Mouse (Mus musculus) lung, embryonic 14.5 days (tissue): Measurements from ENCODE around the gene Kcnk16. TPM values are rescaled to one million over a fixed set of nuclear protein-coding genes. Genes with fewer than 3 reads are reported as not detected.

Source experiments
- ATAC-seq: fragments of 200-750 bp; cut with Nextera tagmentation; 2 replicates; pipeline ENCODE4 v1.8.0; 2017; ENCODE audit warnings: mild to moderate bottlenecking, moderate TSS enrichment, moderate library complexity; ENCODE audit not compliant: insufficient read depth
- DNase-seq: peaks from one replicate; pipeline ENCODE4 v3.0.0-alpha.2; 2015
- H3K27ac ChIP-seq: fragments of 300-500 bp; sonication (generic); 2 replicates; pipeline ENCODE4 v1.5.1; 2014; ENCODE audit warnings: low read depth, mild to moderate bottlenecking, moderate library complexity
- H3K27me3 ChIP-seq: fragments of 300-500 bp; sonication (generic); 2 replicates; pipeline ENCODE4 v1.6.1; 2014; ENCODE audit warnings: low read length, control low read depth; ENCODE audit not compliant: insufficient read depth
- H3K36me3 ChIP-seq: fragments of 300-500 bp; sonication (generic); 2 replicates; pipeline ENCODE4 v1.6.1; 2014; ENCODE audit warnings: control low read depth; ENCODE audit not compliant: insufficient read depth
- H3K4me1 ChIP-seq: fragments of 300-500 bp; sonication (generic); 2 replicates; pipeline ENCODE4 v1.6.1; 2014; ENCODE audit warnings: antibody characterized with exemption, control low read depth; ENCODE audit not compliant: insufficient read depth
- H3K4me2 ChIP-seq: fragments of 300-500 bp; sonication (generic); 2 replicates; pipeline ENCODE4 v1.6.1; 2014; ENCODE audit warnings: mild to moderate bottlenecking
- H3K4me3 ChIP-seq: fragments of 300-500 bp; sonication (generic); 2 replicates; pipeline ENCODE4 v1.5.1; 2014; ENCODE audit warnings: low read depth, low read length
- H3K9ac ChIP-seq: fragments of 300-500 bp; sonication (generic); 2 replicates; pipeline ENCODE4 v1.6.1; 2014
- H3K9me3 ChIP-seq: fragments of 300-500 bp; sonication (generic); 2 replicates; pipeline ENCODE4 v1.6.1; 2016; ENCODE audit warnings: low read depth, low read length, control low read depth
- CTCF ChIP-seq: IDR thresholded peaks from 2 replicates; pipeline ENCODE4 v1.5.1; 2016; ENCODE audit warnings: antibody characterized with exemption, low read depth
- WGBS: fragments of 180-500 bp; shearing (Covaris S2); extraction: QIAGEN DNeasy Blood & Tissue Kit; methylation state at CpG from one replicate; pipeline ENCODE4 v1.1.7; 2014; 5-methylcytosine and 5-hydroxymethylcytosine counted together
- polyA plus RNA-seq: library from polyadenylated mRNA; unstranded; fragments of >200 nt; fragmentation: Nextera tagmentation; extraction: Ambion mirVana; gene quantifications from 2 replicates; pipeline ENCODE4 v1.2.1, GENCODE M21; 2014

Kcnk16 gene
- polyA plus RNA-seq, 1 experiment from 2014 or later, result 2.6 TPM

GRCm38 (mm10) chr14:20229437-20229836, 39.6 kb downstream of the Kcnk16 start:
- Histone ChIP-seq H3K27ac (no peak overlapping the region), H3K36me3 (no peaks in the 10 kb centered on the region), H3K4me3 (no peak overlapping the region), H3K4me2 (no peak overlapping the region), H3K4me1 (peaks cover 1% of the 10 kb centered on the region; the same call in 1 of the 2 replicates), H3K27me3 (no peaks in the 10 kb centered on the region), H3K9me3 (no peaks in the 10 kb centered on the region), H3K9ac (no peak overlapping the region)
- 57% methylated on average over 6 of the region's 6 CpGs for WGBS
- no peak for TF ChIP-seq CTCF
- DNase-seq (no peak), ATAC-seq (no peak)

- TF ChIP-seq CTCF, result no peak
- DNase-seq, result no peak
- Histone ChIP-seq H3K9ac (no peak overlapping the region), H3K9me3 (no peaks in the 10 kb centered on the region), H3K4me1 (peaks cover 4% of the 10 kb centered on the region; the same call in 1 of the 2 replicates), H3K4me3 (no peak overlapping the region), H3K4me2 (no peak overlapping the region), H3K27ac (no peak overlapping the region), H3K27me3 (no peaks in the 10 kb centered on the region), H3K36me3 (no peaks in the 10 kb centered on the region)
- 48% methylated on average over 4 of the region's 4 CpGs for WGBS
- no peak for ATAC-seq
Observed at GRCm38 (mm10) chr14:20228336-20228735, 40.7 kb downstream of the Kcnk16 start.

GRCm38 (mm10) chr14:20226982-20227381, 42.0 kb downstream of the Kcnk16 start:
- no peak overlapping the region for H3K4me3 ChIP-seq
- WGBS, result 44% methylated on average over 2 of the region's 2 CpGs
- no peak for ATAC-seq

GRCm38 (mm10) chr14:20226488-20226887, 42.5 kb downstream of the Kcnk16 start:
- H3K4me2 ChIP-seq, result no peak overlapping the region
- ATAC-seq (peak; percentile 32; the same call in 1 of the 2 replicates), DNase-seq (peak; percentile 45)
- WGBS, result 41% methylated on average over 7 of the region's 7 CpGs
- TF ChIP-seq CTCF, result no peak
- H3K4me3 ChIP-seq, result no peak overlapping the region
- H3K27ac ChIP-seq, result no peak overlapping the region
- H3K4me1 ChIP-seq, result peaks cover 4% of the 10 kb centered on the region; the same call in 1 of the 2 replicates
- H3K9ac ChIP-seq, result no peak overlapping the region
- no peaks in the 10 kb centered on the region for H3K9me3 ChIP-seq
- no peaks in the 10 kb centered on the region for H3K36me3 ChIP-seq
- no peaks in the 10 kb centered on the region for H3K27me3 ChIP-seq

More at GRCm38 (mm10) chr14:20226982-20227381, 42.0 kb downstream of the Kcnk16 start:
- Histone ChIP-seq H3K9ac (no peak overlapping the region), H3K9me3 (no peaks in the 10 kb centered on the region), H3K27ac (no peak overlapping the region), H3K4me2 (no peak overlapping the region), H3K36me3 (no peaks in the 10 kb centered on the region), H3K4me1 (peaks cover 4% of the 10 kb centered on the region; the same call in 1 of the 2 replicates), H3K27me3 (no peaks in the 10 kb centered on the region)
- TF ChIP-seq CTCF, result no peak
- no peak for DNase-seq

GRCm38 (mm10) chr14:20225525-20225924, 43.5 kb downstream of the Kcnk16 start:
- TF ChIP-seq CTCF, result no peak
- peaks cover 4% of the 10 kb centered on the region; the same call in 1 of the 2 replicates for H3K4me1 ChIP-seq
- H3K36me3 ChIP-seq, result no peaks in the 10 kb centered on the region
- H3K27ac ChIP-seq, result no peak overlapping the region
- H3K9me3 ChIP-seq, result no peaks in the 10 kb centered on the region
- H3K27me3 ChIP-seq, result no peaks in the 10 kb centered on the region
- 69% methylated on average over 4 of the region's 4 CpGs for WGBS
- DNase-seq, result no peak
- no peak overlapping the region for H3K4me3 ChIP-seq
- H3K4me2 ChIP-seq, result no peak overlapping the region
- H3K9ac ChIP-seq, result no peak overlapping the region
- no peak for ATAC-seq

- WGBS, result 50% methylated on average over 10 of the region's 10 CpGs
- no peak overlapping the region for H3K4me3 ChIP-seq
- no peak overlapping the region for H3K9ac ChIP-seq
- ATAC-seq, result no peak
- TF ChIP-seq CTCF, result no peak
- no peaks in the 10 kb centered on the region for H3K9me3 ChIP-seq
- no peak overlapping the region for H3K4me2 ChIP-seq
- H3K36me3 ChIP-seq, result no peaks in the 10 kb centered on the region
- no peak overlapping the region for H3K27ac ChIP-seq
- H3K4me1 ChIP-seq, result peaks cover 4% of the 10 kb centered on the region; the same call in 1 of the 2 replicates
- DNase-seq, result no peak
- H3K27me3 ChIP-seq, result no peaks in the 10 kb centered on the region
Observed at GRCm38 (mm10) chr14:20224576-20225218, 44.3 kb downstream of the Kcnk16 start.

- TF ChIP-seq CTCF, result no peak
- H3K4me2 ChIP-seq, result no peak overlapping the region
- H3K4me1 ChIP-seq, result peaks cover 4% of the 10 kb centered on the region; the same call in 1 of the 2 replicates
- 18% methylated on average over 4 of the region's 4 CpGs for WGBS
- no peak overlapping the region for H3K27ac ChIP-seq
- H3K4me3 ChIP-seq, result no peak overlapping the region
- ATAC-seq (no peak), DNase-seq (peak; percentile 69)
- H3K9me3 ChIP-seq, result no peaks in the 10 kb centered on the region
- no peaks in the 10 kb centered on the region for H3K27me3 ChIP-seq
- no peaks in the 10 kb centered on the region for H3K36me3 ChIP-seq
- H3K9ac ChIP-seq, result no peak overlapping the region
Observed at GRCm38 (mm10) chr14:20224163-20224562, 44.8 kb downstream of the Kcnk16 start.
